Mouse (Mus musculus): ENCODE measurements around the gene Pigyl.
"Not testable (repeated sequence)": the region's sequence is repeated elsewhere in the genome, so short reads cannot be mapped to it uniquely, and the experiment has no call there.

Pigyl gene

GRCm38 (mm10) chr9:22138480-22138879 is 18.2 kb upstream of the Pigyl start:
- no peak for DNase-seq (ENCODE audit: low read depth, low spot score)

- DNase-seq (ENCODE audit: low read depth, low spot score), result no peak
Observed at GRCm38 (mm10) chr9:22139746-22140145, 16.9 kb upstream of the Pigyl start.

- DNase-seq (ENCODE audit: low read depth, low spot score), result peak; percentile 51
Observed at GRCm38 (mm10) chr9:22143108-22144037, 13.3 kb upstream of the Pigyl start.

GRCm38 (mm10) chr9:22144304-22144965 is 12.2 kb upstream of the Pigyl start:
- DNase-seq (ENCODE audit: low read depth, low spot score), result no peak

GRCm38 (mm10) chr9:22149426-22150248 is 7.0 kb upstream of the Pigyl start:
- no peak for DNase-seq (ENCODE audit: low read depth, low spot score)

- not testable (repeated sequence) for DNase-seq (ENCODE audit: low read depth, low spot score)
Observed at GRCm38 (mm10) chr9:22150249-22150693, 6.4 kb upstream of the Pigyl start.

GRCm38 (mm10) chr9:22150946-22151345 is 5.7 kb upstream of the Pigyl start:
- no peak for DNase-seq (ENCODE audit: low read depth, low spot score)

- no peak for DNase-seq (ENCODE audit: low read depth, low spot score)
Observed at GRCm38 (mm10) chr9:22153810-22154209, 2.8 kb upstream of the Pigyl start.

- DNase-seq (ENCODE audit: low read depth, low spot score), result peak; percentile 58
Observed at GRCm38 (mm10) chr9:22155614-22156013, 1.0 kb upstream of the Pigyl start.

GRCm38 (mm10) chr9:22157516-22158265 is 1.0 kb downstream of the Pigyl start:
- DNase-seq (ENCODE audit: low read depth, low spot score), result no peak

GRCm38 (mm10) chr9:22161299-22161698 is 4.7 kb downstream of the Pigyl start:
- no peak for DNase-seq (ENCODE audit: low read depth, low spot score)

GRCm38 (mm10) chr9:22162305-22162704 is 5.7 kb downstream of the Pigyl start:
- no peak for DNase-seq (ENCODE audit: low read depth, low spot score)

GRCm38 (mm10) chr9:22162912-22163311 is 6.3 kb downstream of the Pigyl start:
- DNase-seq (ENCODE audit: low read depth, low spot score), result no peak

- peak; percentile 51 for DNase-seq (ENCODE audit: low read depth, low spot score)
Observed at GRCm38 (mm10) chr9:22164711-22165668, 8.3 kb downstream of the Pigyl start.

- no peak for DNase-seq (ENCODE audit: low read depth, low spot score)
Observed at GRCm38 (mm10) chr9:22165964-22166363, 9.3 kb downstream of the Pigyl start.

GRCm38 (mm10) chr9:22166686-22167085 is 10.0 kb downstream of the Pigyl start:
- DNase-seq (ENCODE audit: low read depth, low spot score), result no peak

GRCm38 (mm10) chr9:22167751-22168150 is 11.1 kb downstream of the Pigyl start:
- DNase-seq (ENCODE audit: low read depth, low spot score), result no peak

GRCm38 (mm10) chr9:22169327-22169726 is 12.7 kb downstream of the Pigyl start:
- DNase-seq (ENCODE audit: low read depth, low spot score), result no peak

GRCm38 (mm10) chr9:22172318-22172717 is 15.7 kb downstream of the Pigyl start:
- DNase-seq (ENCODE audit: low read depth, low spot score), result no peak

All from telencephalon, adult 2 months (tissue).